Mouse (Mus musculus): Measurements from ENCODE around the gene Prl2b1. TPM values are rescaled to one million over a fixed set of nuclear protein-coding genes. Genes with fewer than 3 reads are reported as not detected.

The Prl2b1 gene
- not detected for polyA plus RNA-seq (2014; fragmentation: Illumina TruSeq; extraction: RNeasy Lipid Tissue Mini Kit (QIAGEN cat#74804); ENCODE audit: low read depth, low replicate concordance)

GRCm38 (mm10) chr13:27390746-27391145 lies at the start of gene Prl2b1:
Prl2b1 (minus strand) TSS chr13:27390846.

GRCm38 (mm10) chr13:27438588-27438987 lies 47.9 kb upstream of the Prl2b1 start, which contains the start of gene Prl8a6:
Prl8a6 (minus strand) TSS chr13:27438688.

GRCm38 (mm10) chr13:27345373-27345772 lies 45.3 kb downstream of the Prl2b1 start, which contains the start of gene Prl8a2:
Prl8a2 (plus strand) TSS chr13:27345673.

Other genes with a start within 250 kb of the Prl2b1 start
- not detected for gene Prl3d3, start 234.1 kb downstream of the Prl2b1 start, polyA plus RNA-seq (2014; fragmentation: Illumina TruSeq; extraction: RNeasy Lipid Tissue Mini Kit (QIAGEN cat#74804); ENCODE audit: low read depth, low replicate concordance)
- not detected for gene Prl3c1, start 194.2 kb downstream of the Prl2b1 start, polyA plus RNA-seq (2014; fragmentation: Illumina TruSeq; extraction: RNeasy Lipid Tissue Mini Kit (QIAGEN cat#74804); ENCODE audit: low read depth, low replicate concordance)
- gene Prl3b1, start 149.0 kb downstream of the Prl2b1 start, polyA plus RNA-seq (2014; fragmentation: Illumina TruSeq; extraction: RNeasy Lipid Tissue Mini Kit (QIAGEN cat#74804); ENCODE audit: low read depth, low replicate concordance) = not detected
- not detected for gene Prl3a1, start 131.4 kb downstream of the Prl2b1 start, polyA plus RNA-seq (2014; fragmentation: Illumina TruSeq; extraction: RNeasy Lipid Tissue Mini Kit (QIAGEN cat#74804); ENCODE audit: low read depth, low replicate concordance)
- gene Prl6a1, start 78.2 kb downstream of the Prl2b1 start, polyA plus RNA-seq (2014; fragmentation: Illumina TruSeq; extraction: RNeasy Lipid Tissue Mini Kit (QIAGEN cat#74804); ENCODE audit: low read depth, low replicate concordance) = not detected
- not detected for gene Prl8a2, start 45.2 kb downstream of the Prl2b1 start, polyA plus RNA-seq (2014; fragmentation: Illumina TruSeq; extraction: RNeasy Lipid Tissue Mini Kit (QIAGEN cat#74804); ENCODE audit: low read depth, low replicate concordance)
- not detected for gene Prl8a6, start 47.8 kb upstream of the Prl2b1 start, polyA plus RNA-seq (2014; fragmentation: Illumina TruSeq; extraction: RNeasy Lipid Tissue Mini Kit (QIAGEN cat#74804); ENCODE audit: low read depth, low replicate concordance)
- gene Prl8a8, start 122.4 kb upstream of the Prl2b1 start, polyA plus RNA-seq (2014; fragmentation: Illumina TruSeq; extraction: RNeasy Lipid Tissue Mini Kit (QIAGEN cat#74804); ENCODE audit: low read depth, low replicate concordance) = not detected
- not detected for gene Prl8a9, start 173.8 kb upstream of the Prl2b1 start, polyA plus RNA-seq (2014; fragmentation: Illumina TruSeq; extraction: RNeasy Lipid Tissue Mini Kit (QIAGEN cat#74804); ENCODE audit: low read depth, low replicate concordance)
- gene Prl8a1, start 191.3 kb upstream of the Prl2b1 start, polyA plus RNA-seq (2014; fragmentation: Illumina TruSeq; extraction: RNeasy Lipid Tissue Mini Kit (QIAGEN cat#74804); ENCODE audit: low read depth, low replicate concordance) = not detected
- gene Prl7b1, start 219.7 kb upstream of the Prl2b1 start, polyA plus RNA-seq (2014; fragmentation: Illumina TruSeq; extraction: RNeasy Lipid Tissue Mini Kit (QIAGEN cat#74804); ENCODE audit: low read depth, low replicate concordance) = not detected